Mouse (Mus musculus) brain, embryonic 18.5 days (tissue): ENCODE measurements around the gene Clnk.

Experiments
- DNase-seq: peaks from one replicate; pipeline ENCODE4 v3.0.0-alpha.2; 2012; ENCODE audit warnings: low read depth, low spot score

Gene Clnk

GRCm38 (mm10) chr5:38752749-38753148 is 123.9 kb downstream of the Clnk start:
- DNase-seq, result no peak

GRCm38 (mm10) chr5:38708940-38709581 is 167.6 kb downstream of the Clnk start:
- no peak for DNase-seq

- DNase-seq, result no peak
Observed at GRCm38 (mm10) chr5:38707364-38708075, 169.1 kb downstream of the Clnk start.

- DNase-seq, result no peak
Observed at GRCm38 (mm10) chr5:38702941-38703340, 173.7 kb downstream of the Clnk start.

- no peak for DNase-seq
Observed at GRCm38 (mm10) chr5:38702091-38702490, 174.5 kb downstream of the Clnk start.

GRCm38 (mm10) chr5:38698466-38698865 is 178.1 kb downstream of the Clnk start:
- no peak for DNase-seq

- no peak for DNase-seq
Observed at GRCm38 (mm10) chr5:38698046-38698445, 178.6 kb downstream of the Clnk start.

GRCm38 (mm10) chr5:38696616-38697375 is 179.8 kb downstream of the Clnk start:
- DNase-seq, result no peak

GRCm38 (mm10) chr5:38692859-38693258 is 183.8 kb downstream of the Clnk start:
- no peak for DNase-seq

- DNase-seq, result no peak
Observed at GRCm38 (mm10) chr5:38689186-38689585, 187.4 kb downstream of the Clnk start.

GRCm38 (mm10) chr5:38687694-38688093 is 188.9 kb downstream of the Clnk start:
- no peak for DNase-seq

GRCm38 (mm10) chr5:38684164-38684911 is 192.3 kb downstream of the Clnk start, which contains the start of gene Zfp518b:
Gene Zfp518b, minus strand, starts transcription at chr5:38684826.
- DNase-seq, result peak; percentile 32

- no peak for DNase-seq
Observed at GRCm38 (mm10) chr5:38658836-38659235, 217.8 kb downstream of the Clnk start.
